Mouse (Mus musculus): ENCODE data around the gene Ap1b1.

DNA sequence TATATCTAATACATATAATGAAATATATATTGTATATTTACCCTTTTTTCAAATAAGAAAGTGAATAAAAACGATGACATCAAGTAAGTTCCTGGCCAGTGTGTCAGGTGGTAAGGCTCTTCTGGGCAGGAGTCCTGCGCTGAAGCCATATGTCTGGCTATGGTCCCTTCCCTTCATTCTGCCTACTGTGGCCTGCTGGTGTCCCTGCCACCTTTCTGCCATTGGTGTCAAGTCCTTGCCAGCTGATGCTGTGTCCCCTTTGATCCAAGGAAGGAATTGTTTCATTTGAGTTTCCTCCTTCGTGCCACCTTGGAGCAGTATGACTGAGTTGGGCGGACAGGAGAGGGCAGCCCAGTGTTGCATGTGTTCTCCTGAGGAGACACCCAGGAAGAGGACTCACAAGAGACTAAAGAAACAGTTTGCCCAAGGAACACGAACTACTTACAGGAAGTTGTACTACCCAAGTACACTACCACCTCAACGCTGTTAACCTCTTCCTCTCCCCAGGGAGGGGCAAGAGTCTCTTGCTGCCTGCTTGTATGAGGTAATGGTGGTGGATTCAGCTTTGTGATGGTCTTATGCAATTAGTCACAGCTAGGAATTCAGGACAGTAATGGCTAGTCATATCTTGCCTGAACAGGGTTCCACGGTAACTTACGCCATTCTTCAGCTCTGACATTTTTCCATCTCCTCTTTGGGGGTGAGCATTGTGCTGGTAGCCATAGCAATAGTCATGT is 56.2 kb downstream of the Ap1b1 start:
- TF ChIP-seq POLR2A (IDR thresholded peaks at IDR 0.05; ENCODE audit: borderline replicate concordance, control insufficient read depth, low read depth, low read length) = no peak
- no peak for TF ChIP-seq CTCF (IDR thresholded peaks at IDR 0.05; ENCODE audit: control insufficient read depth, insufficient read depth, low read length)

Data from bone marrow, adult 2 months (tissue).